Mouse (Mus musculus): Measurements from ENCODE around the gene Tcf7l2. TPM values are rescaled to one million over a fixed set of nuclear protein-coding genes. Genes with fewer than 3 reads are reported as not detected.

Gene Tcf7l2
- polyA plus RNA-seq, 1 experiment from 2014 or later = 41.7 TPM

GRCm38 (mm10) chr19:55825951-55826507 lies 84.4 kb downstream of the Tcf7l2 start:
- no peak for DNase-seq (ENCODE audit: low spot score)
- WGBS = 63% methylated on average over 10 of the region's 10 CpGs
- Histone ChIP-seq H3K4me1 (replicated peaks; ENCODE audit: control insufficient read depth, insufficient read depth) (peaks cover 6% of the 10 kb centered on the region), H3K9me3 (ENCODE audit: control insufficient read depth, low read length) (no peaks in the 10 kb centered on the region), H3K4me3 (ENCODE audit: low read depth, low read length) (no peak overlapping the region), H3K9ac (ENCODE audit: low read length) (no peak overlapping the region), H3K27ac (replicated peaks) (peak overlapping the region; percentile 61; the same call in 1 of the 2 replicates), H3K36me3 (ENCODE audit: control insufficient read depth, insufficient read depth, low read length) (no peaks in the 10 kb centered on the region; the same call in 1 of the 2 replicates), H3K27me3 (ENCODE audit: control insufficient read depth, insufficient read depth, low read length) (no peaks in the 10 kb centered on the region), H3K4me2 (replicated peaks; ENCODE audit: low read depth) (no peak overlapping the region)
- ATAC-seq (ENCODE audit: low FRiP score, low TSS enrichment) = no peak
- TF ChIP-seq CTCF (IDR thresholded peaks at IDR 0.05; ENCODE audit: low read depth) = no peak
- no peak for TF ChIP-seq EP300 (optimal IDR thresholded peaks at IDR 0.05)

GRCm38 (mm10) chr19:55827613-55828259 lies 86.1 kb downstream of the Tcf7l2 start:
- peaks cover 6% of the 10 kb centered on the region for H3K4me1 ChIP-seq (replicated peaks; ENCODE audit: control insufficient read depth, insufficient read depth)
- 70% methylated on average over 13 of the region's 13 CpGs for WGBS
- TF ChIP-seq CTCF (IDR thresholded peaks at IDR 0.05; ENCODE audit: low read depth) = no peak
- no peak for TF ChIP-seq EP300 (optimal IDR thresholded peaks at IDR 0.05)

GRCm38 (mm10) chr19:55830976-55831559 lies 89.4 kb downstream of the Tcf7l2 start:
- DNase-seq (ENCODE audit: low spot score) = no peak
- WGBS = 82% methylated on average over 9 of the region's 9 CpGs

More at GRCm38 (mm10) chr19:55827613-55828259, 86.1 kb downstream of the Tcf7l2 start:
- H3K27ac ChIP-seq (replicated peaks) = no peak overlapping the region
- H3K36me3 ChIP-seq (ENCODE audit: control insufficient read depth, insufficient read depth, low read length) = no peaks in the 10 kb centered on the region
- H3K4me2 ChIP-seq (replicated peaks; ENCODE audit: low read depth) = no peak overlapping the region
- H3K27me3 ChIP-seq (ENCODE audit: control insufficient read depth, insufficient read depth, low read length) = no peaks in the 10 kb centered on the region
- no peak for DNase-seq (ENCODE audit: low spot score)
- no peaks in the 10 kb centered on the region for H3K9me3 ChIP-seq (ENCODE audit: control insufficient read depth, low read length)
- no peak for ATAC-seq (ENCODE audit: low FRiP score, low TSS enrichment)
- H3K4me3 ChIP-seq (ENCODE audit: low read depth, low read length) = no peak overlapping the region
- no peak overlapping the region for H3K9ac ChIP-seq (ENCODE audit: low read length)

DNA sequence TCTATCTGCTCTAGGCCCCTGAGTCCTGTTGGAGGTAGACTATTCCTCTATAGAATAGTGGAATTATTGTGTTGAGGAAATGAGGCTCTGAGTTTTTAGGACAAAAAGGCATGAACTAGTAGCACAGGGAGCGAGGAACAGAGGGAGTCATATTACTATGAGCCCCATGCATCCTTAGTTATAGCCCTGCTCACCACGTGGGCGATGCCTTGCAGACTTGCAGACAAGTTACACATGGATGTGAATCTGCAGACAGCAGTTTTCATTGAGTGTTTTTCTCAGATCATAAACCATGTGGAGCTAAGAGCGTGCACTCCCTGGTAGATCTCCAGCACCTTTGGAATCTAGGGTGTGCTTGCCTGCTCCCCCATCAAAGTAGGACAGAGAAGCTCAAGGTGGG lies 90.5 kb downstream of the Tcf7l2 start:
- TF ChIP-seq EP300 (optimal IDR thresholded peaks at IDR 0.05) = no peak
- TF ChIP-seq CTCF (IDR thresholded peaks at IDR 0.05; ENCODE audit: low read depth) = no peak
- Histone ChIP-seq H3K27ac (replicated peaks) (no peak overlapping the region), H3K9ac (ENCODE audit: low read length) (no peak overlapping the region), H3K4me1 (replicated peaks; ENCODE audit: control insufficient read depth, insufficient read depth) (no peaks in the 10 kb centered on the region; the same call in 1 of the 2 replicates), H3K27me3 (ENCODE audit: control insufficient read depth, insufficient read depth, low read length) (no peaks in the 10 kb centered on the region), H3K36me3 (ENCODE audit: control insufficient read depth, insufficient read depth, low read length) (no peaks in the 10 kb centered on the region), H3K4me3 (ENCODE audit: low read depth, low read length) (no peak overlapping the region), H3K9me3 (ENCODE audit: control insufficient read depth, low read length) (no peaks in the 10 kb centered on the region), H3K4me2 (replicated peaks; ENCODE audit: low read depth) (no peak overlapping the region)
- no peak for DNase-seq (ENCODE audit: low spot score)
- 69% methylated on average over 4 of the region's 4 CpGs for WGBS
- no peak for ATAC-seq (ENCODE audit: low FRiP score, low TSS enrichment)

More at GRCm38 (mm10) chr19:55830976-55831559, 89.4 kb downstream of the Tcf7l2 start:
- no peak for TF ChIP-seq EP300 (optimal IDR thresholded peaks at IDR 0.05)
- TF ChIP-seq CTCF (IDR thresholded peaks at IDR 0.05; ENCODE audit: low read depth) = no peak
- no peak overlapping the region for H3K4me2 ChIP-seq (replicated peaks; ENCODE audit: low read depth)
- H3K27me3 ChIP-seq (ENCODE audit: control insufficient read depth, insufficient read depth, low read length) = no peaks in the 10 kb centered on the region
- peaks cover under 1% of the 10 kb centered on the region; the same call in 1 of the 2 replicates for H3K4me1 ChIP-seq (replicated peaks; ENCODE audit: control insufficient read depth, insufficient read depth)
- no peaks in the 10 kb centered on the region for H3K36me3 ChIP-seq (ENCODE audit: control insufficient read depth, insufficient read depth, low read length)
- H3K9ac ChIP-seq (ENCODE audit: low read length) = no peak overlapping the region
- H3K27ac ChIP-seq (replicated peaks) = no peak overlapping the region
- no peaks in the 10 kb centered on the region for H3K9me3 ChIP-seq (ENCODE audit: control insufficient read depth, low read length)
- no peak overlapping the region for H3K4me3 ChIP-seq (ENCODE audit: low read depth, low read length)
- ATAC-seq (ENCODE audit: low FRiP score, low TSS enrichment) = no peak

GRCm38 (mm10) chr19:55833807-55834385 lies 92.3 kb downstream of the Tcf7l2 start:
- no peak overlapping the region for H3K4me3 ChIP-seq (ENCODE audit: low read depth, low read length)
- H3K27me3 ChIP-seq (ENCODE audit: control insufficient read depth, insufficient read depth, low read length) = no peaks in the 10 kb centered on the region
- H3K4me2 ChIP-seq (replicated peaks; ENCODE audit: low read depth) = no peak overlapping the region
- H3K4me1 ChIP-seq (replicated peaks; ENCODE audit: control insufficient read depth, insufficient read depth) = peaks cover 6% of the 10 kb centered on the region
- no peaks in the 10 kb centered on the region for H3K36me3 ChIP-seq (ENCODE audit: control insufficient read depth, insufficient read depth, low read length)
- WGBS = 88% methylated on average over 4 of the region's 4 CpGs
- DNase-seq (ENCODE audit: low spot score) (no peak), ATAC-seq (ENCODE audit: low FRiP score, low TSS enrichment) (no peak)
- no peak overlapping the region for H3K9ac ChIP-seq (ENCODE audit: low read length)
- H3K9me3 ChIP-seq (ENCODE audit: control insufficient read depth, low read length) = no peaks in the 10 kb centered on the region
- H3K27ac ChIP-seq (replicated peaks) = no peak overlapping the region
- TF ChIP-seq EP300 (optimal IDR thresholded peaks at IDR 0.05) (no peak), CTCF (IDR thresholded peaks at IDR 0.05; ENCODE audit: low read depth) (0 out of 2 replicates have a peak, but pooled peaks have one; percentile 13)

Measured in stomach, postnatal 0 days (tissue).